Mouse (Mus musculus): ENCODE results near the gene Batf.

DNA sequence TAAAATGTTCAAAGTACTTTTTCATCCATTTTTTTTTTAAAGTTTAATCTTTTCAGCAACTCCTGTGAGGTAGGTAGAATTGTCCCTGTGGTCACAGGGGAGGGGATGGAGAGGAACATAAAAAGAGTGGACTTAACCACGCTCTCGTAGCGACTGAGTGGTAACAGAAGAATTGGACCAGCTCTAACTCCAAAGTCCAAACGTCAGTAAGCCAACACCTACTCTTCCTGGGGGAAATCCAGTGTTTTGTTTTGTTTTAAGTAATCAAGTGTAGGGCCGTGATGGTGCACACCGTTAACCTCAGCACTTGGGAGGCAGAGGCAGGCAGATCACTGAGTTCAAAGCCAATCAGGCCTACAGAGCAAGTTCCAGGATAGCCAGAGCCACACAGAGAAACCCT is 65.6 kb downstream of the Batf start:
- TF ChIP-seq POLR2A (IDR thresholded peaks at IDR 0.05; ENCODE audit: insufficient read length, low read depth) = no peak
- no peak for TF ChIP-seq TCF3 (IDR thresholded peaks at IDR 0.05; ENCODE audit: insufficient read length, low read depth)
- TF ChIP-seq E2F4 (IDR thresholded peaks at IDR 0.05; ENCODE audit: insufficient read depth) = no peak
- no peak for TF ChIP-seq POLR2AphosphoS2 (IDR thresholded peaks at IDR 0.05; ENCODE audit: insufficient read length, low read depth)
- TF ChIP-seq MYOG (IDR thresholded peaks at IDR 0.05; ENCODE audit: control insufficient read depth in 1 of 3, insufficient read depth in 1 of 3, insufficient read length in 2 of 3, low read depth in 2 of 3) = no peak
- TF ChIP-seq USF1 (IDR thresholded peaks at IDR 0.05; ENCODE audit: low read depth) = no peak
- no peak for TF ChIP-seq CEBPB (IDR thresholded peaks at IDR 0.05; ENCODE audit: insufficient read depth, poor library complexity, severe bottlenecking)
- TF ChIP-seq MAX (IDR thresholded peaks at IDR 0.05; ENCODE audit: low read depth) = no peak
